Mouse (Mus musculus): ENCODE measurements around the gene Katnb1. TPM values are rescaled to one million over a fixed set of nuclear protein-coding genes. Genes with fewer than 3 reads are reported as not detected.
A peak's percentile ranks its signal among the peaks of the same experiment; 100 is the strongest.

Katnb1 gene
- polyA plus RNA-seq (2015; fragmentation: Nextera tagmentation; extraction: Ambion mirVana): 22.5 and 23.6 TPM in 2 replicates

- Histone ChIP-seq H3K4me2 (ENCODE audit: low read depth, low read length) (peak within 1 kb of the TSS; percentile 91), H3K9ac (ENCODE audit: low read length) (peak within 1 kb of the TSS; percentile 79), H3K4me1 (replicated peaks; ENCODE audit: control insufficient read depth, insufficient read depth, low read length) (peaks cover 10% of the 10 kb centered on the region), H3K36me3 (ENCODE audit: control insufficient read depth, insufficient read depth, low read length) (no peaks in the 10 kb centered on the region), H3K27ac (ENCODE audit: low read length) (peak within 1 kb of the TSS; percentile 60), H3K4me3 (ENCODE audit: low read length) (peak within 1 kb of the TSS; percentile 86), H3K27me3 (ENCODE audit: control insufficient read depth, insufficient read depth, low read depth, low read length) (no peaks in the 10 kb centered on the region), H3K9me3 (ENCODE audit: control insufficient read depth, low read length) (no peaks in the 10 kb centered on the region)
- WGBS: under 1% methylated on average over 47 of the region's 47 CpGs
- ATAC-seq (ENCODE audit: low read depth): peak; percentile 98
These were observed at the start of gene Katnb1 for GRCm38 (mm10) chr8:95080381-95081341. TSS of gene Katnb1 (plus strand) at chr8:95081186.

DNA sequence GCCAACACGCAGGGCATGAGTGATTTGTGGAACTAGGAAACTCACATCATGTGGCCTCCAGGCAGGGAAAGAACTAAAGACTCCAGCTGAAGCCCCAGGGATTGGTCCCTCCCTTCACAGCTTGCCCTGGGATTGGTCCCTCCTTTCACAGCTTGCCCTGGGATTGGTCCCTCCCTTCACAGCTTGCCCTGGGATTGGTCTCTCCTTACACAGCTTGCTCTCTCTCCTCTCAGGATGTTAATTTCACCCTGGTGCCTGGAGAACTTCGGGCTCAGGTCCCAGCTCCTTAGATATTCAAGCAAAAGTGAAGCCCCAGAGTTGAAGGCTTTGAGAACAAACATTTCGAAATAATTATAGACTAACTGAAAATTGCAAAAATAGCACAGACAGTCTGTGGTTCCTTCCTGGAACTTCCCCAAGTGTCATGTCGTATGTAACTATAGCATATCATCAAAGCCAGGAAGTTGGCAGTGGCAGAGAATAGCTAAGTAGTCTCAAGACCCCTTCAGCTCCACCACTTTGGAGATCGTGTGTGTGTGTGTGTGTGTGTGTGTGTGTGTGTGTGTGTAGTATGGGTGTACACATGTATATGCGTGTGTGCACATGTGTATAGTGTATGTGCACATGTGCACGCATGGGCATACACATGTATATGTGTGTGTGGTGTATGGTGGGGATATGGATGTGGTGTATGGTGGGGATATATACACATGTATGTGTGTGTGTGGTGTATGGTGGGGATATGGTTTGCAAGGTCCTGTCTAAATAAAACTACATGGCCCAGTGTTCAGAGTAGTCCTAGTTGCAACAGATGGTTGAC, 43.7 kb upstream of the Katnb1 start:
- Histone ChIP-seq H3K27me3 (ENCODE audit: control insufficient read depth, insufficient read depth, low read depth, low read length) (no peaks in the 10 kb centered on the region), H3K4me3 (ENCODE audit: low read length) (no peak overlapping the region), H3K4me1 (replicated peaks; ENCODE audit: control insufficient read depth, insufficient read depth, low read length) (peaks cover 6% of the 10 kb centered on the region; the same call in 1 of the 2 replicates), H3K9ac (ENCODE audit: low read length) (no peak overlapping the region), H3K27ac (ENCODE audit: low read length) (peak overlapping the region; percentile 32), H3K9me3 (ENCODE audit: control insufficient read depth, low read length) (no peaks in the 10 kb centered on the region), H3K36me3 (ENCODE audit: control insufficient read depth, insufficient read depth, low read length) (no peaks in the 10 kb centered on the region), H3K4me2 (ENCODE audit: low read depth, low read length) (no peak overlapping the region)
- peak; percentile 91 for ATAC-seq (ENCODE audit: low read depth)
- WGBS: 42% methylated on average over 7 of the region's 7 CpGs

- Histone ChIP-seq H3K36me3 (ENCODE audit: control insufficient read depth, insufficient read depth, low read length) (no peaks in the 10 kb centered on the region), H3K9me3 (ENCODE audit: control insufficient read depth, low read length) (no peaks in the 10 kb centered on the region), H3K4me3 (ENCODE audit: low read length) (no peak overlapping the region), H3K27me3 (ENCODE audit: control insufficient read depth, insufficient read depth, low read depth, low read length) (no peaks in the 10 kb centered on the region), H3K27ac (ENCODE audit: low read length) (peak overlapping the region; percentile 76), H3K4me1 (replicated peaks; ENCODE audit: control insufficient read depth, insufficient read depth, low read length) (peaks cover 1% of the 10 kb centered on the region), H3K4me2 (ENCODE audit: low read depth, low read length) (0 out of 2 replicates have a peak overlapping the region, but pooled peaks have one; percentile 16), H3K9ac (ENCODE audit: low read length) (no peak overlapping the region)
- peak; percentile 79 for ATAC-seq (ENCODE audit: low read depth)
- WGBS: 40% methylated on average over 6 of the region's 6 CpGs
These were observed 38.9 kb upstream of the Katnb1 start for GRCm38 (mm10) chr8:95041883-95042784.

- no peak for ATAC-seq (ENCODE audit: low read depth)
- 45% methylated on average over 4 of the region's 4 CpGs for WGBS
- Histone ChIP-seq H3K27me3 (ENCODE audit: control insufficient read depth, insufficient read depth, low read depth, low read length) (no peaks in the 10 kb centered on the region), H3K4me2 (ENCODE audit: low read depth, low read length) (no peak overlapping the region), H3K9ac (ENCODE audit: low read length) (no peak overlapping the region), H3K36me3 (ENCODE audit: control insufficient read depth, insufficient read depth, low read length) (no peaks in the 10 kb centered on the region), H3K4me1 (replicated peaks; ENCODE audit: control insufficient read depth, insufficient read depth, low read length) (no peaks in the 10 kb centered on the region; the same call in none of the 2 replicates), H3K4me3 (ENCODE audit: low read length) (no peak overlapping the region), H3K9me3 (ENCODE audit: control insufficient read depth, low read length) (no peaks in the 10 kb centered on the region), H3K27ac (ENCODE audit: low read length) (no peak overlapping the region)
These were observed 36.2 kb upstream of the Katnb1 start for GRCm38 (mm10) chr8:95044811-95045210.

DNA sequence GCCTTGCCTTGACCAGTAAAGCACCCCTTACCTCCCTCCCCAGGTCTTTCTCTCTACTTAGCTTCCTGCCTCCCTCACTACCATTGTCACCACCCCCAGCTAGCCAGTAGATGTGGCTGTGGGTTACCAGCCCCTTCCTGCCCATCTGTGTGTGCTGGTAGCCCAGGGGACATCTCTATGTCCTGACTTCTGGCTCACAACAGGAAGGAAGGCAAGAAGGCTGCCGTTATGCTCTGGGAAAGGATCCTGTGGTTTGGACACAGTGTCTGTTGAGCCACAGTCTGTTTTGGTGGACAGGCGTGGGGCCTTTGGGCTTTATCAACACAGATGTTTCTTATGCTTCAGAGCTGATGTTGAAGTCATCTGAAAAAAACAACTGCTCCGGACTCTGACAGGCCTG, 34.0 kb upstream of the Katnb1 start:
- H3K4me2 ChIP-seq (ENCODE audit: low read depth, low read length): no peak overlapping the region
- no peak overlapping the region for H3K27ac ChIP-seq (ENCODE audit: low read length)
- ATAC-seq (ENCODE audit: low read depth): no peak
- H3K36me3 ChIP-seq (ENCODE audit: control insufficient read depth, insufficient read depth, low read length): no peaks in the 10 kb centered on the region
- no peaks in the 10 kb centered on the region; the same call in none of the 2 replicates for H3K4me1 ChIP-seq (replicated peaks; ENCODE audit: control insufficient read depth, insufficient read depth, low read length)
- H3K9ac ChIP-seq (ENCODE audit: low read length): no peak overlapping the region
- WGBS: 68% methylated on average over 3 of the region's 3 CpGs
- H3K4me3 ChIP-seq (ENCODE audit: low read length): no peak overlapping the region
- no peaks in the 10 kb centered on the region for H3K27me3 ChIP-seq (ENCODE audit: control insufficient read depth, insufficient read depth, low read depth, low read length)
- no peaks in the 10 kb centered on the region for H3K9me3 ChIP-seq (ENCODE audit: control insufficient read depth, low read length)

- WGBS: 54% methylated on average over 6 of the region's 6 CpGs
- Histone ChIP-seq H3K9me3 (ENCODE audit: control insufficient read depth, low read length) (no peaks in the 10 kb centered on the region), H3K27me3 (ENCODE audit: control insufficient read depth, insufficient read depth, low read depth, low read length) (no peaks in the 10 kb centered on the region), H3K9ac (ENCODE audit: low read length) (no peak overlapping the region), H3K4me3 (ENCODE audit: low read length) (no peak overlapping the region), H3K36me3 (ENCODE audit: control insufficient read depth, insufficient read depth, low read length) (no peaks in the 10 kb centered on the region), H3K27ac (ENCODE audit: low read length) (no peak overlapping the region), H3K4me2 (ENCODE audit: low read depth, low read length) (no peak overlapping the region), H3K4me1 (replicated peaks; ENCODE audit: control insufficient read depth, insufficient read depth, low read length) (no peaks in the 10 kb centered on the region; the same call in 1 of the 2 replicates)
- no peak for ATAC-seq (ENCODE audit: low read depth)
These were observed 32.9 kb upstream of the Katnb1 start for GRCm38 (mm10) chr8:95047884-95048680.

- H3K27me3 ChIP-seq (ENCODE audit: control insufficient read depth, insufficient read depth, low read depth, low read length): no peaks in the 10 kb centered on the region
- H3K4me2 ChIP-seq (ENCODE audit: low read depth, low read length): no peak overlapping the region
- H3K36me3 ChIP-seq (ENCODE audit: control insufficient read depth, insufficient read depth, low read length): no peaks in the 10 kb centered on the region
- ATAC-seq (ENCODE audit: low read depth): no peak
- no peak overlapping the region for H3K27ac ChIP-seq (ENCODE audit: low read length)
- H3K9ac ChIP-seq (ENCODE audit: low read length): no peak overlapping the region
- WGBS: 65% methylated on average over 2 of the region's 2 CpGs
- no peak overlapping the region for H3K4me3 ChIP-seq (ENCODE audit: low read length)
- H3K9me3 ChIP-seq (ENCODE audit: control insufficient read depth, low read length): no peaks in the 10 kb centered on the region
- no peaks in the 10 kb centered on the region for H3K4me1 ChIP-seq (replicated peaks; ENCODE audit: control insufficient read depth, insufficient read depth, low read length)
These were observed 31.4 kb upstream of the Katnb1 start for GRCm38 (mm10) chr8:95049636-95050035.

- Histone ChIP-seq H3K4me1 (replicated peaks; ENCODE audit: control insufficient read depth, insufficient read depth, low read length) (no peaks in the 10 kb centered on the region), H3K9me3 (ENCODE audit: control insufficient read depth, low read length) (no peaks in the 10 kb centered on the region), H3K27me3 (ENCODE audit: control insufficient read depth, insufficient read depth, low read depth, low read length) (no peaks in the 10 kb centered on the region), H3K4me2 (ENCODE audit: low read depth, low read length) (no peak overlapping the region), H3K36me3 (ENCODE audit: control insufficient read depth, insufficient read depth, low read length) (no peaks in the 10 kb centered on the region), H3K27ac (ENCODE audit: low read length) (no peak overlapping the region), H3K9ac (ENCODE audit: low read length) (no peak overlapping the region), H3K4me3 (ENCODE audit: low read length) (no peak overlapping the region)
- WGBS: 51% methylated on average over 6 of the region's 6 CpGs
- ATAC-seq (ENCODE audit: low read depth): no peak
These were observed 26.5 kb upstream of the Katnb1 start for GRCm38 (mm10) chr8:95054438-95054837.

All from lung, embryonic 16.5 days (tissue).